Mouse (Mus musculus) heart, postnatal 36 days (tissue): ENCODE measurements around the gene Fam81b. TPM values are rescaled to one million over a fixed set of nuclear protein-coding genes. Genes with fewer than 3 reads are reported as not detected.

Experiments
- DNase-seq, 2 experiments: peaks; one replicate each; pipeline ENCODE4 v3.0.0; 2021 to 2022
- intact Hi-C: fragments of 180-260 bp; cut with DNase I; formaldehyde crosslinking; loops from one replicate; pipeline ENCODE4 v1.15.1; 2025
- microRNA-seq, 2 experiments: library from miRNA; unstranded; fragments of <30 nt; microRNA quantifications; one replicate each; pipeline ENCODE4 v1.2.0; 2021; ENCODE audit warnings: borderline number of aligned reads in 2 of 2
- total RNA-seq, 2 experiments: library from RNA; stranded (reverse); gene quantifications; 2 replicates each; pipeline ENCODE4 v1.2.3; 2021

Gene Fam81b
- total RNA-seq, 2 experiments from 2014 or later: not detected

DNA sequence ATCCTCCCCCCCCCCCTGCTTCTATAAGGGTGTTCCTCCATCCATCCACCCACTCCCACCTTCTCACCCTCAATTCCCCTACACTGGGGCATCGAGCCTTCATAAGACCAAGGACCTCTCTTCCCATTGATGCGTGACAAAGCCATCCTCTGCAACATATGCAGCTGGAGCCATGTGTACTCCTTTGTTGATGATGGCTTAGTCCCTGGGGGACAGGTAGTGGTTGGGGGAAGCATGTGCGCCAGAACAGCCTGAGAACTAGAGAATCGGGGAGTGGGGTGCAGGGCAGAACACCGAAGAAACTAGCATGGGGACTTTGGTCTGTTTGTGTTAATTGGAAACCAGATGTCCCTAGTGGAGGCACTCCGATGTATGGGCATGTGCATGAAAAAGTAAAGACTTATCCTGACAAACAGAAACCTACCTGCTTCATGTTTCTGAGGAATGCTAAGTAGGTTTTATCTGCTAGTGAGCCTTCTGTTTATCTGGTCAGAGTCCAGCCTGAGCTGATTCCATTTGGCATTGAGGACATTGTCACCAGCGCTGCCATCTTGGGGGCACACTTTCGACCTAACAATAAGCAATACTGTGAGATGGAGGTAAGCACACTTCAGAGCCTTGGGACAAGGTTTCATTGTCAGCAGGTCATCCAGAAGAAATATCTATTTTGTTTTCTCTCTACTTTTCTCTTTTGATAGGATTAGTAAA, 109.3 kb downstream of the Fam81b start:
- intact Hi-C loops: no loop called here
- DNase-seq: no peak

DNA sequence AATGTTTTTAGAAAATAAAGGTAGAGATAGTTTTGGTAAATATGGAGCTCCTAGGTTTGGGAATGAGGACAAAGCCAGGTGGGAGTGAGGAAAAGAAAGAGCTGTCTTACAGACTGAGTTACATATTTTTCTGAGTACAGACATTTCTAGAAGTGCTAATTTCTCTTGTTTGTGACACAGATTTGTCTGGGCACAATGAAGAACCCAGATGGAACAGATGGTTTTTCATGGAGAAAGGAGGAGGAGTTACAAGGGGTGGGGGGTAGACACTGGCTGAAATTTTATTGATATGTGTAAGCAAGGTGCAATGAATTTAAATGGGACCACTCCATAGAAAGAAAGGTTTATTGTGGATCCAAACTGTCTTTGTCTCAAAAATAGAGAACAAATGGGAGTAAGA, 109.9 kb downstream of the Fam81b start:
- no peak for DNase-seq

DNA sequence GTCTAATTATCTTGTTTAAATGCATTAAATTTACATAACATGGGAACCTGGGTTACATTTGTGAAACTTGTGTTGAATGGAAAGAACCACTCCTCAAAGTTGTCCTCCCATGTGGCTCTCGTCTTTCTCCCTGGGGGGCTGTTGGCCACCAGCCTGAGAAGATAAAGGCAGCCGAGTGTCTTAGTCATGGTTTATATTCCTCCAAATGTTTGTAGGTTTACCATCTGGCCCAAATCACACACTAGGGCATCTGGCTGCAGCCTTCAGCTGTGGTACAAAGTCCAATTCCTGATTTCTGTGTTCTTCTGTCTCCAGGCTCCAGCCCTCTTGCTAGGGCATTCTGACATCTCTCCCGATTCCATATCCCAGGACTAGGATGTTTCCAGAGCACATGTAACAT, 114.6 kb downstream of the Fam81b start:
- intact Hi-C loops: no loop called here
- DNase-seq: no peak

More for the DNA sequence above, 109.9 kb downstream of the Fam81b start:
- intact Hi-C loops: no loop called here

DNA sequence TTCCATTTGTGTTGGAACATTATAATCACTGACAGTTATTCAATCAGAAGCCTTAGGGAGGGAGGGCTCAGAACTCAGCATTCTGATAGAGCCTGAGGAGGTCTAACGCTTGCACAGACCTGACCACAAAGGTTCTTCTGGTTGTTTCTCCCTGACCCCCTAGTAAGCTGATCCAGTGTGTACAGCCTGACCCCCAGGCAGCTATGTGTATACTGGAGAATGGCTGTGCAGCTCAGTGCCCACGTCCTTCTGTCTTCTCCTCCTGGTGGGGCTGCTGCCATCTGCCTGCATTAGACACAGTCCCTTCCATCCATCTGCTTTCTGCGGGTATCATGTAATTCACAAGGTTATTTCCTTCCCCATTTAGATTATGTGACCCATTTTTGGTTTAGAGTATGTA, 115.7 kb downstream of the Fam81b start:
- intact Hi-C loops: no loop called here
- no peak for DNase-seq

DNA sequence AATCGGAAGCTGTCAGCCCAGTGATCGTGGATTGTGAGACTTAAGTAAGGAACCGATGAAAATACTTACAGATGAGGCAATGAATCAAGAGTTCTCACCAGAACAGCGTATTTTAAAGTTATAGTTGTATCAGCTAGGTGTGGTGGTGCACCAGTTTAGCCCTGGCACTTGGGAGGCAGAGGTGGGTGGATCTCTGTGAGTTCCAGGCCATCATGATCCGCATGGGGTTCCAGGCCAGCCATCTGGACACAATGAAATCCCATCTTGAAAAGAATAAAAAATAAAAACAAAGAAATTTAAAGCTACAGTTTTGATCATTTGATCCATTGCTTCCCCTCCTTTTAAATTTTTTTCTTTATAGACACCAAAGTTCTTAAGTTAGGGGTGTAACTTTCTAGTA, 117.2 kb downstream of the Fam81b start:
- intact Hi-C loops: no loop called here

DNA sequence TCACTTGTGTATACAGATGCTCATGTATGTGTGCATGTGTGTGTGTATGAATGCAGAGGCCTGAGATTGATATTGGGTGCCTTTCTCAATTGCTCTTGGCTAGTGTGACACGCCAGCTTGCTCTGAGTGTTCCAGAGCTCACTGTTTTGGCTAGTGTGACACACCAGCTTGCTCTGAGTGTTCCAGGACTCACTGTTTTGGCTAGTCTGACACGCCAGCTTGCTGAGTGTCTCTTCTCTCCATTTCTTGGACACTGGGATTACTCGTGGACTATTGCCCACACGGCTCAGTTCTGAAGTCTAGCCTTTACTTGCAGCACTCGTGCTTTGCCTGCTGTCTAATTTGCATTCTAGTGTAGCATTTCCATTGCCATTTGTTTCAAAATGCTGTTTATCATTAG, 126.2 kb downstream of the Fam81b start:
- intact Hi-C loops: no loop called here

More for the DNA sequence above, 117.2 kb downstream of the Fam81b start:
- DNase-seq: no peak

DNA sequence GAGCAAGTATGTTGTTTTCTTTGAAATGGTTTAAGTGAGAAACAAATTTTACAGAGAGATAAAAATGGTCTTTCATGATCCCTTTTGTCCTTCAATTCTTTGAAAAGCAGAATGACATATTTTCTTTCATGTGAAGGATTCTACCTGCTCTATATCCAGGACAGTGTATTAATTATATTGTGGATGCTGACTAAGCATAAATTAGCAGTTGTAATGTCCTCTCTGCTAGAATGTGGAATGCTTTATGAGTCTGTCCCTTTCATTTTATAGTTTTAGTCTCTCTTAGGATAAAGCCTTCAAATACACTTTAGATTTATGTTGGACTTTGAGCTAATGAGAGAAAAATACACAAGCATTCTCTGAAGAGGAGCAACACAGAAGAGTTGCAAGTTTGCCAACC, 130.6 kb downstream of the Fam81b start:
- intact Hi-C loops: no loop called here
- DNase-seq: no peak

More for the DNA sequence above, 126.2 kb downstream of the Fam81b start:
- DNase-seq: no peak

DNA sequence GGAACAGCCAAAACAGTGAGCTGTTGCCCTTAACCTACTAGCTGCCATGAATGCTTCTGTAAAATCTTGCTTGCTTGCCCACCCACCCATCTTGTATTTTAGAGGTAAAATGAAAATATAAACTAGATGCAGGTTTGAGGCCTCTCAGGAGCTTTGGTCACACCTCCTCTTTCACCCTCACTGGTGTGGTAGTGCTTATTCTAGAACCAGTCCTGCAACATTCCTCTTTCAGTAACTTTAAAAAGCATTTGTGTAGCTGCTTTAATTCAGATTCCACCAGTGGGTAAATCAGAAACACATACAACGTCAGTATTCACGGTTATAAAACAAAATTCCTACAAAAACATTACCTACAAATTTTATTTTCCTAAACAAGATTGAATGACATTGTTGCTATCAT, 144.3 kb downstream of the Fam81b start:
- intact Hi-C loops: no loop called here
- no peak for DNase-seq

DNA sequence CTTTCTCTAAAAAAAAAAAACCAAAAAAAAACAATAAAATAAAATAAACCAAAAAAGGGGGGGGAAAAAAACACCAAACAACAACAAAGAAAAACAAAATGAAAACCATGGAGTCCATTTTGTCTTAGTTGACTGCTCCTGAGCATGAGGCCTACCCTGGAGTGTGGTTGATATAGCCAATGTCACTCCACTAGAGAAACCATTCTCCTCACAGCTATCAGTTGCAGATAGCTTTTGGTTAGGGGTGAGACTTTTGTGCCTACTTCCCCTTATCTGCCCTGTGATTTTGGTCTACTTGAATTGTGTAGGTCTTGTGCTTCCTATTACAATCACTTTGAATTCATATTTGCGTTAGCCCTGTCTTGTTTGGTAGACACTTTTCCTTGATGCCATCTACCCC, 147.4 kb downstream of the Fam81b start:
- no peak for DNase-seq
- intact Hi-C loops: no loop called here

DNA sequence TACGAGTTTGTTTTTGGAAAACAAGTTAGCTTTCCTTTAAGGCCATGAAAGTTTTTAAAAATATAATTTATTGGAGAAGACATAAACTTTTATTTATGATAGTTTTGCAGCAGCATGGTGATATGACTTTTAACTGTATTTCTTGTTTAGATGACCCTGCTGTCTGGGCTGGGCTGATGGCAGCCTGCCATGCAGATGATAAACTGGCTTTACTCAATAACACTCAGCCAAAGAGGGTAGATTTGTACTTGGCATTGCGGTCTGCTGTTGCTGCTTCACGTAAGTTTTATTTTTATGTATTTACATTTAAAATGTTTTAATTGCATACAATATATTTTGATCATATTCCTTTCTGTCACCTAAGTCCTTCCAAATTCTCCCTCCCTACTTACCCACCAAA, 147.8 kb downstream of the Fam81b start:
- intact Hi-C loops: no loop called here
- DNase-seq: no peak

Small RNA genes lying within 50 kb of the gene (microRNA-seq; reads per million reads assigned to microRNA genes)
- 0 reads per million in 2 experiments for gene Gm24025

Other genes with a start within 250 kb of the Fam81b start
- gene Gpr150, start 248.1 kb downstream of the Fam81b start, total RNA-seq: under 1 TPM in 1 of 2 experiments, not detected in 1; 0.14 TPM
- 1 to 10 TPM; 3.5 to 5.4 TPM for gene Arsk, start 206.4 kb downstream of the Fam81b start, total RNA-seq
- gene Ttc37, start 206.3 kb downstream of the Fam81b start, total RNA-seq: 10 to 100 TPM in 1 of 2 experiments, 1 to 10 TPM in 1; 9.4 to 10.7 TPM
- 1 to 10 TPM; 2.7 to 2.9 TPM for gene Mctp1, start 79.5 kb upstream of the Fam81b start, total RNA-seq